Mouse (Mus musculus): ENCODE measurements at regions not wholly inside any gene's neighbourhood (a gene's known extent, or its start where the extent isn't known, plus 50 kb on each side); places are given as distances from the start of the nearest gene placed in this dataset.

GRCm38 (mm10) chr13:51290021-51290424 is 118.4 kb upstream of the S1pr3 start:
- TF ChIP-seq CTCF (IDR thresholded peaks at IDR 0.05; ENCODE audit: low read depth) (no peak), EP300 (IDR thresholded peaks at IDR 0.05; ENCODE audit: low read depth) (no peak)
